Mouse (Mus musculus): ENCODE measurements at regions not wholly inside any gene's neighbourhood (a gene's known extent, or its start where the extent isn't known, plus 50 kb on each side); places are given as distances from the start of the nearest gene placed in this dataset.

- TF ChIP-seq CTCF (IDR thresholded peaks at IDR 0.05; ENCODE audit: low read depth, low read length) (no peak), POLR2A (IDR thresholded peaks at IDR 0.05; ENCODE audit: extremely low read depth, insufficient read depth, low read length) (no peak)
These were observed 551.7 kb upstream of the Mki67 start for GRCm38 (mm10) chr7:136267716-136268489.
